Mouse (Mus musculus) kidney, embryonic 14.5 days (tissue): ENCODE measurements around the gene Qtrt1. TPM values are rescaled to one million over a fixed set of nuclear protein-coding genes. Genes with fewer than 3 reads are reported as not detected.

Source experiments
- ATAC-seq: fragments of 200-750 bp; cut with Nextera tagmentation; 2 replicates; pipeline ENCODE4 v1.8.0; 2017; ENCODE audit warnings: moderate number of reproducible peaks, mild to moderate bottlenecking, moderate TSS enrichment, moderate library complexity; ENCODE audit not compliant: low FRiP score, low TSS enrichment
- H3K27ac ChIP-seq: fragments of 300-500 bp; sonication (generic); 2 replicates; pipeline ENCODE4 v1.5.1; 2014; ENCODE audit warnings: low read depth, mild to moderate bottlenecking, low read length, moderate library complexity, mixed read lengths
- H3K27me3 ChIP-seq: fragments of 300-500 bp; sonication (generic); 2 replicates; pipeline ENCODE4 v1.6.1; 2014; ENCODE audit warnings: mild to moderate bottlenecking, low read length; ENCODE audit not compliant: control insufficient read depth, insufficient read depth
- H3K36me3 ChIP-seq: fragments of 300-500 bp; sonication (generic); 2 replicates; pipeline ENCODE4 v1.6.1; 2014; ENCODE audit warnings: low read length, mixed read lengths; ENCODE audit not compliant: control insufficient read depth, insufficient read depth
- H3K4me1 ChIP-seq: fragments of 300-500 bp; sonication (generic); 2 replicates; pipeline ENCODE4 v1.6.1; 2014; ENCODE audit warnings: low read length, mixed read lengths; ENCODE audit not compliant: control insufficient read depth, insufficient read depth
- H3K4me2 ChIP-seq: fragments of 300-500 bp; sonication (generic); replicated peaks from 2 replicates; pipeline ENCODE4 v1.6.1; 2014; ENCODE audit warnings: low read depth, mild to moderate bottlenecking, low read length
- H3K4me3 ChIP-seq: fragments of 300-500 bp; sonication (generic); 2 replicates; pipeline ENCODE4 v1.5.1; 2014; ENCODE audit warnings: mild to moderate bottlenecking, low read length
- H3K9ac ChIP-seq: fragments of 300-500 bp; sonication (generic); 2 replicates; pipeline ENCODE4 v1.6.1; 2014; ENCODE audit warnings: low read depth, mild to moderate bottlenecking, low read length, moderate library complexity
- H3K9me3 ChIP-seq: fragments of 300-500 bp; sonication (generic); 2 replicates; pipeline ENCODE4 v1.6.1; 2016; ENCODE audit warnings: low read length; ENCODE audit not compliant: control insufficient read depth
- WGBS: fragments of 180-500 bp; shearing (Covaris S2); extraction: QIAGEN DNeasy Blood & Tissue Kit; methylation state at CpG from one replicate; pipeline ENCODE4 v1.1.7; 2014; 5-methylcytosine and 5-hydroxymethylcytosine counted together
- polyA plus RNA-seq: library from polyadenylated mRNA; unstranded; fragments of >200 nt; fragmentation: Nextera tagmentation; extraction: Ambion mirVana; gene quantifications from 2 replicates; pipeline ENCODE4 v1.2.1, GENCODE M21; 2014

The Qtrt1 gene
- polyA plus RNA-seq, 1 experiment from 2014 or later = 55.7 TPM

DNA sequence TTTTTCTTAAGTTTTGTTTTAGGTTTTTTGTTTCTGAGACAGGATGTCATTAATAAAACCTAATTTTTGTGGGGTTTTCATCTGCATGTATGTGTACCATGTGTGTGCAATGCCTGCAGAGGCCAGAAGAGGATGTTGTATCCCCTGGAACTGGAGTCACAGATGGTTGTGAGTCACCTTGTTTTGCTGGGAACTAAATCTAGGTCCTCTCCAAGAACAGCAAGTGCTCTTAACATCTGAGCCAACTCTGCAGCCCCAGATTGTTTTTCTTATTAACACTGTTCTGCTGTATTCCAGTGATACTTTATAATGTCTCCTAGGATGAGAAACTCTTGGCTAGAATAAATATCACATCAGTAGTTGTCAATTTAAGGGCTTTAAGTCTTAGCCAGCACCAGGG is 30.8 kb upstream of the Qtrt1 start:
- Histone ChIP-seq H3K36me3 (peaks cover 22% of the 10 kb centered on the region; the same call in 1 of the 2 replicates), H3K27me3 (no peaks in the 10 kb centered on the region), H3K4me3 (no peak overlapping the region), H3K4me1 (peaks cover 2% of the 10 kb centered on the region; the same call in 1 of the 2 replicates), H3K9me3 (no peaks in the 10 kb centered on the region), H3K4me2 (no peak overlapping the region), H3K27ac (no peak overlapping the region), H3K9ac (no peak overlapping the region)
- ATAC-seq = no peak

DNA sequence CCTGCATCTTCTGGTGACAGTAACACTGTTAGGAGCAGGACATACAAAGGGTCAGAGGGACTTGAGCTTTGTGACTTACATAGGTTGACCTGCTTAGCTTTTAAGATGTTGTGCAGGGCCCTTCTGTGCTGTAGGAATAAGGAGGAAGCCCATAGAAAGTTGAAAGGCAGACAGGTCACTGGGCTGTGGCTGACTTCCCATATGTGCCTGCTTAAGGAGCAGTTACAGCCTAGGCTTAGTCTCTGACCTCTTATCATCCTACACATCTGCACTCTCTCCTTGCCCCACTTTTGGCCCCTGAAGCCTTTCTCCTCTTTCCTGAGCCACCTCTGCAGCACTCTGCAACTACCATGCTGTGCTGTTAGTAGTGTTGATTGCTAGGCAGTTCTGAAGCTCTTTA is 27.7 kb upstream of the Qtrt1 start:
- Histone ChIP-seq H3K4me2 (no peak overlapping the region), H3K9ac (no peak overlapping the region), H3K36me3 (peaks cover 25% of the 10 kb centered on the region; the same call in 1 of the 2 replicates), H3K4me3 (no peak overlapping the region), H3K27me3 (no peaks in the 10 kb centered on the region), H3K4me1 (no peaks in the 10 kb centered on the region), H3K27ac (no peak overlapping the region), H3K9me3 (no peaks in the 10 kb centered on the region)
- no peak for ATAC-seq

DNA sequence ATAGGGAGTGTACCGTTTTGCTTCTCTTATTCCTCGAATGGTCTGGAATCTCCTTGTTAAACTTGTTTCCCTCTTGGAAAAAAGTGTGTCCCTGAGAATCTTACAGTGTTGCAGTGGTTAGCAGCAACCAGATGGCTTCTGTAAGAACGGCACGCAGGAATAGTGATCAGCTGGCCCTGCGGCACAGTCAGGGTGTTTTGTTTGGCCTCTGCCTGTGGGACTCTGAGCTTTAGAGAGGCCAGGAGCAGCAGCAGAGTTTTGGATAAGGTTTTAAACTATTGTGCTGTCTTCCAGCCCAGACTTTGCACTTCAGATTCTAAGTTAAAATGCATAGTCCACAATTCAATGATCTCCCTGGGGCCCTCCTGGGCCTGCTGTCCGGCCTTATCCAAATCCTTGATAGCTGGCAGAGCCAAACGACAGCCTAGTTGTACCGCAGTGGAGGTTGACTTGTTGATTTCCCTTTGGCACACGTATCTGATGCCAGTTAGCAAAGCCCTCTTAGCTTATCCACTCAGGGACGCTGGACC is 18.9 kb upstream of the Qtrt1 start:
- H3K27me3 ChIP-seq = no peaks in the 10 kb centered on the region
- WGBS = 91% methylated on average over 10 of the region's 10 CpGs
- H3K36me3 ChIP-seq = peaks cover 88% of the 10 kb centered on the region
- H3K4me2 ChIP-seq = no peak overlapping the region
- H3K4me3 ChIP-seq = no peak overlapping the region
- no peak overlapping the region for H3K9ac ChIP-seq
- no peaks in the 10 kb centered on the region for H3K9me3 ChIP-seq
- no peaks in the 10 kb centered on the region for H3K4me1 ChIP-seq
- no peak for ATAC-seq
- H3K27ac ChIP-seq = no peak overlapping the region

DNA sequence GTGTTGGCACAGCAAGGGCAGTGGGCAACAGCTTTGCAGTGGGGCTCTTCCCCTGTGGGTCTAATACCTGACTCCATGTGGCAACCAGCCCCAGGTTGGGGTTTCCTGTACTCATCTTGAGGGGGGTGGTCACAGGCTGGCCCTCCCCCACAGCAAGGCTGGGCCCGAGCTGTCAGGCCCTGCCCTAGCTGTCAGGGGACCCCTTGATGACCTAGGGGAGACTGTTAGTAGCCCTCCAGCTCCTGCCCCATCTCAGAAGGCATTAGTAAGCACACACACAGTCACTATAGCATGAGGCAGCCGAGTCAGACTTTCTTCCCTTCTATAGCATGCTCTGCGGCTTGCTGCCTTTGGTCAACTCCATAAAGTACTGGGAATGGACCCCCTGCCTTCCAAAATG is 15.9 kb upstream of the Qtrt1 start:
- no peaks in the 10 kb centered on the region for H3K4me1 ChIP-seq
- ATAC-seq = no peak
- peaks cover 97% of the 10 kb centered on the region for H3K36me3 ChIP-seq
- no peak overlapping the region for H3K27ac ChIP-seq
- WGBS = 93% methylated on average over 3 of the region's 3 CpGs
- no peaks in the 10 kb centered on the region for H3K9me3 ChIP-seq
- H3K4me2 ChIP-seq = no peak overlapping the region
- H3K9ac ChIP-seq = no peak overlapping the region
- no peaks in the 10 kb centered on the region for H3K27me3 ChIP-seq
- H3K4me3 ChIP-seq = no peak overlapping the region

DNA sequence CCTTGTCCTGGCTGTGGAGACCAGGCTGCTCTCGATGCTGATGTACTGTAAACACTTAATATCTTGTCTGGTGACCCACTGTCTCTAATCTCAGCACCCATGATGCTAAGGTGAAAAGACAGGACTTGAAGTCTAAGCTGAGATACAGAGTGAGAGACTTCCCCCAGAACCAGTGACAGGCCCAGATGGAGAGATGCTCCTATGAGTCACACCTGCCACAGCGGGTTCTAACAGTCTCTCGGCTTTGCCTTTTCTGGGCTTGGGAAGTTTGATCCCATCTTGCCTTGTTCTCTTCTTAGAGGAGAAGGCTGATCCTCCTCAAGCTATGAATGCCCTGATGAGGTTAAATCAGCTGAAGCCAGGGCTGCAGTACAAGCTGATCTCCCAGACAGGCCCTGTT is 14.5 kb upstream of the Qtrt1 start:
- H3K36me3 ChIP-seq = peaks cover 99% of the 10 kb centered on the region
- no peaks in the 10 kb centered on the region for H3K9me3 ChIP-seq
- H3K27me3 ChIP-seq = no peaks in the 10 kb centered on the region
- no peak overlapping the region for H3K4me2 ChIP-seq
- no peak overlapping the region for H3K4me3 ChIP-seq
- no peak overlapping the region for H3K27ac ChIP-seq
- ATAC-seq = no peak
- H3K4me1 ChIP-seq = no peaks in the 10 kb centered on the region
- whole genome bisulfite sequencing = 95% methylated on average over 3 of the region's 3 CpGs
- no peak overlapping the region for H3K9ac ChIP-seq

DNA sequence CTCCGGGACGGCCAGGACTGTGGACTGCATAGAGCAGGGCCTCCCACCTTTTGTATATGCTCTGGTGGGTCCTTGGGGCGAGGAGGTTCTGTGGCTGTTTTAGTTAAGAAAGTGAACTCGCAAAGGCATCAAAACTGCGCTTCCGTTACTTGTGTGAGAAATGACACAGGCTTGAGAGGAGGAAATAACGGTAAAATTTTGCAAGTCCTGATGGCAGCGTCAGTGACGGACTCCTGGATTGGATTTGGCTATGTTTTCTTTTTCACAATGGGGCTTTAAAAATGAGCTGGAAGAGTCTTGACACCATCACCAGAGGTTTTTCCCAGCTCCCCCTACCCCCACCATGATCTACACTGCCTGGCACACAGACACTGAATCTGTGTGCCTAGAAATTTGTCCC is 10.6 kb upstream of the Qtrt1 start:
- Histone ChIP-seq H3K27ac (no peak overlapping the region), H3K9me3 (no peaks in the 10 kb centered on the region), H3K36me3 (peaks cover 99% of the 10 kb centered on the region), H3K27me3 (no peaks in the 10 kb centered on the region), H3K4me3 (no peak overlapping the region), H3K4me2 (no peak overlapping the region), H3K9ac (no peak overlapping the region), H3K4me1 (no peaks in the 10 kb centered on the region)
- 92% methylated on average over 9 of the region's 9 CpGs for WGBS
- ATAC-seq = no peak

DNA sequence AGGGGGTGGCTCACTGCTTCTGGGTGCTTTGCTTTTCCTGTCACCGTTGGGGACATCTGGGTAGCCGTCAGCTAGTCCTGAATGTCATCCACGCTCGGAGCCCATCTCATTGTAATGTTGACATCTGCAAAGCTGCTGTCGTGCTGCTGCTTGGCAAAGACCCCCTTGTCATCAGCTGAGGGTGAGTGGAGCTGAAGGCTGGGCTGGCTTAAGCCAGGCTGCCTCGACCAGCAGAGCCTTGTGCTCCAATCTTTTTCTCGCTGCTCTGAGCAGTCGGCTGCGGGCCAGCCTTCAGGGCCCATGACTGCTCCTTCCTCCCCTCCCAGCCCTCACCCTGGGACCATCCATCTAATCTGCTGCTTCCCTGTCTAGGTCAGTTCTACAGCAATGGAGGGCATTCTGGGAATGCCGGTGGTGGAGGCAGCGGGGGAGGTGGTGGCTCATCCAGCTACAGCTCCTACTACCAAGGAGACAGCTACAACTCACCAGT is 8.8 kb upstream of the Qtrt1 start:
- ATAC-seq = no peak
- H3K36me3 ChIP-seq = peaks cover 91% of the 10 kb centered on the region
- H3K27ac ChIP-seq = no peak overlapping the region
- no peaks in the 10 kb centered on the region for H3K9me3 ChIP-seq
- H3K4me3 ChIP-seq = no peak overlapping the region
- H3K4me1 ChIP-seq = no peaks in the 10 kb centered on the region
- H3K4me2 ChIP-seq = no peak overlapping the region
- H3K27me3 ChIP-seq = no peaks in the 10 kb centered on the region
- H3K9ac ChIP-seq = no peak overlapping the region
- WGBS = 86% methylated on average over 11 of the region's 11 CpGs

DNA sequence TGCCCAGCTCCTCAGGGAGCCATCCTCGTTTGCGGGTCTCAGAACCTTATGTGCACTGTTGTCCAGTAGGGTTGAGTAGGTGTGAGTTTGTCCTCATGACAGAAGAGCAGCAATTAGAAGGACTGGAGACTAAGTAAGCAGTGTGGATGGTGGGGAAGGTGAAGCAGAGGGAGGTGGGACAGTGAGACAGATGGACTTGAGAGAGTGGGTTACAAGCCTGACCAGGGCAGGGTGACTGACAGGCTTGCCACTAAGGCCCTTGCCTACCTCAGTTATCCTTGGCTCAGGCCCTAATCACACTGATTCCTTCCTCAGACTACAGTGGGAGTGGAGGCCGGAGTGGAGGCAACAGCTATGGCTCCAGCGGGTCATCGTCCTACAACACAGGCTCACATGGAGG is 7.9 kb upstream of the Qtrt1 start:
- ATAC-seq = no peak
- Histone ChIP-seq H3K9ac (no peak overlapping the region), H3K27me3 (no peaks in the 10 kb centered on the region), H3K27ac (no peak overlapping the region), H3K4me3 (no peak overlapping the region), H3K4me2 (no peak overlapping the region), H3K9me3 (no peaks in the 10 kb centered on the region), H3K36me3 (peaks cover 82% of the 10 kb centered on the region), H3K4me1 (no peaks in the 10 kb centered on the region)
- WGBS = 96% methylated on average over 5 of the region's 5 CpGs

DNA sequence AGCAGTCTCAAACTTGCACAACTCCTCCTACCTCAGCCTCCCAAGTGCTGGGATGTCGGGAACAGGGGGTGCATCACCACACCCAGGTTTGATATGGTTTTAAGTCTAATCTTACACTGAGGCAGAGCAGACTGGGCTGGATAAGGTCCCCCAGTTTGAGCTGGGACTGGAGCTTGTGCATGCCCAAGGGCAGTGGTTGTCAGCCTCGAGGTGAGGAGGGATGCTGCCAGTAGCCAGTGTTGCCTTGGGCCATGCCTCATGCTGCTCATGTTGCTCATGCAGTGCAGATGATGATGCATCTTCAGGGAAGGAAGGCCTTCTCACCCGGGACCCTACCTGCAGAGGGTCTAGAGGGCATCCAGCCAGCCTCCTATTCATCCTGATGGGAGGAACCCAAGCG is 6.1 kb upstream of the Qtrt1 start:
- Histone ChIP-seq H3K4me2 (no peak overlapping the region), H3K4me1 (no peaks in the 10 kb centered on the region), H3K4me3 (no peak overlapping the region), H3K27ac (no peak overlapping the region), H3K27me3 (no peaks in the 10 kb centered on the region), H3K9ac (no peak overlapping the region), H3K9me3 (no peaks in the 10 kb centered on the region), H3K36me3 (peaks cover 64% of the 10 kb centered on the region)
- no peak for ATAC-seq
- 66% methylated on average over 4 of the region's 4 CpGs for WGBS
